Mouse (Mus musculus) left cerebral cortex, postnatal 14 days (tissue): ENCODE data around the gene Bcor. TPM values are rescaled to one million over a fixed set of nuclear protein-coding genes. Genes with fewer than 3 reads are reported as not detected.

ENCODE experiments used
- DNase-seq, 2 experiments: peaks; one replicate each; pipeline ENCODE4 v3.0.0; 2021 to 2022; ENCODE audit warnings: low spot score in 2 of 2, mixed read lengths in 1 of 2
- intact Hi-C: fragments of 180-260 bp; cut with DNase I; formaldehyde crosslinking; loops from one replicate; pipeline ENCODE4 v1.15.1; 2025
- total RNA-seq, 2 experiments: library from RNA; stranded (reverse); gene quantifications; 2 replicates each; pipeline ENCODE4 v1.2.3; 2021

The Bcor gene
- total RNA-seq, 2 experiments from 2014 or later = 27.1 to 27.4 TPM

DNA sequence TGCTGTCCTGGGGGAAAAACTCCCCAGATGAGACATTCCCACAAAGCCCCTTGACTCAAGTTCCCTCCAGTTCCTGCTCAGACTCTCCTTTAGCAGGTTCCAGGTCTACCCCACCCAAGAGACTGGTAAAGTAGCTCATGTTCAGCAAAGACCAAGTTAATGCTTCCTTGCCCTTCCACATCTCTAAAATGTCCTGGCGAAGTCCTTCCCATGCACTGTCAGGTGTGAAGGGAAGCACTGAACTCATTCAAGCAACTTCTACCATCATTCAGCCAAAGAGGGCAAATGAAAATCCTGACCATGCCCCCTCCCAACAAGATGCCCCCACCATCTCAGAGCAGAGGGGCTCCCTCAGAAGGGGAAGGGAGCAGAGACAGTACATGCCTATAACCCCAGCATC is 107.5 kb downstream of the Bcor start:
- DNase-seq = no peak
- intact Hi-C loops = no loop called here

GRCm38 (mm10) chrX:12048721-12049120 is 111.4 kb downstream of the Bcor start:
- no peak for DNase-seq
- intact Hi-C loops = no loop called here

GRCm38 (mm10) chrX:12048166-12048565 is 112.0 kb downstream of the Bcor start:
- intact Hi-C loops = no loop called here
- DNase-seq = no peak

- intact Hi-C loops = no loop called here
- peak; percentile 14 to 20 for DNase-seq
Measured at GRCm38 (mm10) chrX:12047223-12047911, 112.8 kb downstream of the Bcor start.

GRCm38 (mm10) chrX:12046676-12047075 is 113.5 kb downstream of the Bcor start:
- intact Hi-C loops = no loop called here
- no peak for DNase-seq

DNA sequence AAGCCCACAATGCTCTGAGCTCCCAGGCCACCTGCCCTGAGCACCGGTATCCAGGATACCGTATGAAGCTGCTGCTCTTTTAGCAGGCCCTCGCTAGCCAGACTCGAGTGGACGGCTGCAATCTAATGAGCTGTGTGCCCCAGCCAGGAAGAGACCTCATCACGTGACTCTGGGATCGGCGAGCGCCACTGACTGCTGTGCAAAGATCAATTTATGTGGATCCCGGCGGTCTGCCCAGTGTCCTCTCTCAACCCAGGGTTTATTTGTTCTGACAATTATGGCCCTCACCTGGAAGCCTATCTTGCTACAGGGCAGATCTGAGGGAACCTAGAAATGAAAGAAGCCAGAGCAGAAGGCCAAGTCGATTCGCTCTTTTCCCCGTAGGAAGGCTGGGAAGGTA is 116.8 kb downstream of the Bcor start:
- no peak for DNase-seq
- intact Hi-C loops = no loop called here

DNA sequence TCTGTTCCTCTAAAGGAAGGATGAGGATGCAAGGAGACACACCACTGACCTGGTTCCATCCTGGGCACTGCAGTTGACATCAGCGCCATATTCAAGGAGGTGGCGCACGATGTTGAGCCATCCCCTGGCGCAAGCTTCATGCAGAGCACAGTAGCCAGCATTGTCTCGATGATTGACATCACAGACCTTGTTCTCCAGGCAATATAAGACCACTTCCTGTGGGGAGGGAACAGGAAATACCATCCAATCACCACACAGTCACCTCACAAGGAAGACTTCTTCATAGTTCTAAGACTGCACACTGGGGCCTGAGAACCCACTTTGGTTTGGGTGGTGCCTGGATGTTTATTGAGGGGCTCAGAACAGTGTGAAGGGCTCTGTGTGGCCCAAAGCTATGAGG is 118.7 kb downstream of the Bcor start:
- DNase-seq = no peak
- intact Hi-C loops = no loop called here

DNA sequence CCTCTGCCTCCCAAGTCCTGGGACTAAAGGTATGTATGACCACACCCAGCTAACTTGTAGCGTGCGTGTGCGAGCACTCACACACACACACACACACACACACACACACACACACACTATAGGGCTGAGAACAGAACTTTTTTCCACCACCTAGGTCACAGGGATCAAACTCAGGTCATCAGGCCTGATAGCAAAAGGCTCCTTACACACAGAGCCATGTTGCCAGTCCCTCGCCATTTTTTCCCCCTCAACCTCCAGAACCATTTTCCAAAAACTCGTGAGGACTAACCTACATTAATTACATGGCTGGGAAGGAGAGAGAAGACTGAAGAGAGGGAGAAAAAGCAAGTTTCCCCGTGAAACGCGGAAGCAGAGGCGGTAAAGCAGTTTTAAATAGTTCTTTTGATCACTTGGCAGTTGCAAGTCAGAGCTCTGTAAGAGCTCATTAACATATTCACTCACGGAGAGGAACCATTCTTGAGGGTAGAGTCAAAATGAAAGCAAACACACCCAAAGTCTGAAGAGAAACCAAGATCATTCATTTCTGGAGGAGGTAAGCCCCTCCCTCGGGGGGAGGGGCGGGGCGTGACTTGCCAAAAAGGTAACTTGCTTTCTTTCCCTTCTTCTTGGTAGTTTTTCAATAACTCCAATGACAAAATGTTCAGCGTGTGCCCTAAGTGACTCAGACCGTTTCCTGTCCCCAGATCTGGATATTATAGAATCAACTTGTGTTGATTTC is 145.3 kb downstream of the Bcor start:
- intact Hi-C loops = no loop called here
- DNase-seq = no peak

GRCm38 (mm10) chrX:12010660-12011059 is 149.5 kb downstream of the Bcor start:
- intact Hi-C loops = no loop called here
- no peak for DNase-seq

DNA sequence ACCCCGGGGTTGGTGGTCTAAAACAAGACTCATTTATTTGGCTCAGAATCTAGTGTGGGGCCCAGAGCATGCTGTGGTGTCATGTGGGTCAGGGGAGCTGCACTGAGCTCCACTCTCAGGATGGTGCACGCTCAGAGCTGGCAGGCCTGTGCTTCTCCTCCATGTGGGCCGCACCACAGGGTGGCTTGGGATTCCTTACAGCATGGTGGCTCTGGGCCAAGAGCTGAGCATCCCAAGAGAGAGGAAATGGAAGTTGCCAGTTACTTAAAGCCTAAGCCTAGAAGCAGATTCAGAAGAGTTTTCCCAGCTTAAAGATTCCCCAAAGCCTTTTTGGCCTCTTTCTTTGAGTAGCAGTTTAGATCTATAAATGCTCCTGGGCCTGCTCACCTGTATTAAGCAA is 151.1 kb downstream of the Bcor start:
- intact Hi-C loops = loop anchor here (10.0 kb wide), 2 partner anchors 146 to 204 kb away; no protein-coding TSS in a partner anchor
- DNase-seq = no peak

- DNase-seq = no peak
- intact Hi-C loops = loop anchor here (10.0 kb wide), 2 partner anchors 147 to 203 kb away; no protein-coding TSS in a partner anchor
Measured at GRCm38 (mm10) chrX:12007832-12008540, 152.2 kb downstream of the Bcor start.

DNA sequence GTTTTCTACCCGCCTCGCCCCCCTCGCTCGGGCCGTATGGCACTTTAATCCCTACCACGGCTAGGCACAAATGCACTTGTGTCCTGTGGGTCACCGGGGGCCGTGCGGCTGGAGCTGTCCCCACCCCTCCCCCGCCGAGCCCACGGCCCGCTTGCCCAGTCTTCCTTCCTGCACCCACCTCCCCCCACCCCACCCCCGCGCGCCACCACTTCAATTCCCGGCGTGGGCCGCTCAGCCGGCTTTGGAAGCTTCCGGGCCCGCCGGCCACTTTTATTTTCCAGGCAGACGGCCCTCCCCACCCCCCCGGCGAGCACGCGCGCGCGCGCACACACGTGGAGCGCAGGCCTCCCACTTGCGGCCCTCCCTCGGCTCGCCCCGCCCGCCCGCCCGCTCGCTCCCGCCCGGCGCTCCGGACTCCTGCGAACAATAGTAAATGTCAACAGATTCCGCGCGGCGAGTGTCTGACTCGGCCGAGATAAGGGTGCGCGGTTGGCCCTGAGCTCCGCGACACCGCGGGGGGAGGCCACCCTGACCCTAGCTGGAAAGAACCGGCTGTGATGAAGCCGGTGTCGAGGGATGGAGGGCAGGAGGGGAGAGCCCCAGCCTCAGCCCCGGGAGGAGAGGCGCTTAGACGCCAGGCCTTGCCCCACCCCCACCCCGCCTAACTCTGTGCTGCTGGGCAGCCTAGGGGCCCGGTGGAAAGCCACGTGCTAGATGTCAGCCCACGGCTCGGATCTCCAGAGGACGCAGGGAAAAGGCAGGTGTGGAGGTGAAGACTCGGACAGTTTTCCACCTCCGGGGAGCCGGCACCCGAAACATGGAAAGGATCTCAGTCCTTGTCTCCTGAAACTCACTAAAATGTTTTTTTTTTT is 153.0 kb downstream of the Bcor start:
- intact Hi-C loops = loop anchor here (10.0 kb wide), 2 partner anchors 148 to 202 kb away; no protein-coding TSS in a partner anchor
- peak in 1 of 2 experiments; percentile 12 for DNase-seq

DNA sequence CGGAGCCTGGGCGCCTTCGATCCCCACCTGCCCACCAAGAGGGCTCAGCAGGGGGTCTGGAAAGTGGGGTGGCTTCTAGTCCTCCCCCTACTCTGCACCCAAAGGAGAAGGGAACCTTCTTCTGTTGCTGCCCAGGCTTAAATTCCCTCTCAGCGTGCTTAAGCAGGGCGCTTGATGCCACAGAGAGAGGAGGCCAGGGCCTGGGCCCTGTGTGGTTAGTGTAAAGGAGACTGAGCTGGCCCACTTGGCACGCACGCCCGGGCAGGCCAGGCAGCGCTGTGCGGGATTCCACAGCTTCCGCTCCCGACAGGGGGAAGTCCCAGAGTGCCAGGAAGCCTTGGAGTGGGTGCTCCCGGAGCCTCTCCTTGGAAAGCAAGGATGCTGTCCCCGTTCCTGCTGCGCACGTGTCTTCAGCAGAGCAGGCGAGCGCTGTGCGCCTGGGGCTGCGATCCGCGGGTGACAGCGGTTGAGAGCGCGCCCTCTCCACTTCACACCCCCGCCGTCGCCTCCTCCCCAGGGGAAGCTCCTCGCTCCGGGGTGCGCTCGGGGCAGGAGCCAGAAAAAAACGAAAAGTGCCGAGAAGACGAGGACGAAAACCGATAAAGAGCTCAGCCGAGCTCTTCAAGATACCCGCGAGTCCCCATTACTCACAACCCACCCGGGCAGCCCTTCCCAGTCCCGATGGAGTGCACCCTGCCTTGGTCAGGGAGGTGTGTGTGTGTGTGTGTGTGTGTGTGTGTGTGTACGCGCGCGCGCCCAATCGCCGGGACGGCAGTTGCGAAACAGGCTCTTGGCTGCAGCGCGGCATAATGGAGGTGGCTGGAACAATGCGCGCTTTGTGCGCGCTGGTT is 153.9 kb downstream of the Bcor start:
- DNase-seq = peak; percentile 58 to 67
- intact Hi-C loops = loop anchor here (10.0 kb wide), 2 partner anchors 149 to 201 kb away; no protein-coding TSS in a partner anchor

GRCm38 (mm10) chrX:12005181-12006030 is 154.7 kb downstream of the Bcor start:
- no peak for DNase-seq
- intact Hi-C loops = loop anchor here (10.0 kb wide), 2 partner anchors 149 to 201 kb away; no protein-coding TSS in a partner anchor

DNA sequence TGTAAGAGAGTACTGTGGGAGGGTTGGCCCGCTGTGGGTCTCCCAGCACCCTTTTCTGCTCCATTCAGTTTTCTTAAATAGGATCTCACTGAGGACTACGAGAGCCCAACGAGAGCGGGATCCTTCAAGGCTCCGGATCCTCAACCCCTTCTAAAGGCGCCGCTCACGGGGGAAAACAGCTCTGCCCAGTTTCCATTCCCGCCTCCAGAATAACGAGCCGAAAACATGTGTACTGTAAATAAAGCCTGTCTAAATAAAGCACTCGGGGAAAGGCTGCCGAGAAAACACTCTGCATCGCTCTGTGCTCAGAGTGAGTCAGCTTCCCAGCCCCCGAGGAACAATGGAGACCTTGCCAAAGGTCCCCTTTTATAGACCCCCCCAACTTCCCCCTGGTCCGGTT is 155.7 kb downstream of the Bcor start:
- peak in 1 of 2 experiments; percentile 13 for DNase-seq
- intact Hi-C loops = loop anchor here (5.0 to 10.0 kb wide), 3 partner anchors 63 to 200 kb away; no protein-coding TSS in a partner anchor

DNA sequence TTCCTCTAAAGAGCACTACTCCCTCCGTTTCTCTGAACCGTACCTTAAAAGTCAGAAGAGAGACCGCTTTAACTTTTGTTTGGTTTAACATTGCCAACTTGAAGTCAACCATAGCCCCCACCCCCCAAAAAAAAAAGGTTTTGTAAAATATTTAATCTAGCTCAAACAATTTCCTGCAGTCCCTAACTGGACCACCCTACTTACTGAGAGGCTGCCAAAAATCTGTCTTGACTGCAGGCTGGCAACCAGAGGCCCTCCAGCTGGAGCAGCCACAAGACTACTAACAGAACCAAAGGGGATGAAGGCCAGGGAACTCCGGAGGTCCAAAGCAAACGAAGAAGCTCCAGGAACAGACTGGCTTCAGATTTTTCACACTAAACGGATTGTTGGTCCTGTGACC is 156.2 kb downstream of the Bcor start:
- DNase-seq = no peak
- intact Hi-C loops = loop anchor here (5.0 to 10.0 kb wide), 3 partner anchors 63 to 199 kb away; no protein-coding TSS in a partner anchor

DNA sequence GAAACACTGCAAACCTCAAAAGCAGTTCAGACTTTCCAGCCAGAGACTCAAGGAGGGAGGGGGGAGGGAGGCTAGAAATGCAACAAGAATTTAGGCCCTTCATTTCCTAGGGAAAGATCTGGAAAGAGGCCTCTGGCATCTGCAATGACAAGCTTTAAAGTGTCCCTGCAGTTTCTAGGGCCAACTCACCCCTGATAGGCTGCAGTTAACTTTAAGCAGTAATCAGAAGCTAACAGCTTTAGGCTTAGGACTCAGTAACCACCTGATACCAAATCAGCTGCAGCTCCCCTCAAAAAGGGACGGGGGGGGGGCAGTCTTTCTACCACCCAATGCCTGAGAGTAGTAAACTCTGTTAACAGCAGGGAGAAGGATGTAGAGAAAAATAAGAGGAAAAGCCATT is 156.6 kb downstream of the Bcor start:
- intact Hi-C loops = loop anchor here (5.0 to 10.0 kb wide), 3 partner anchors 64 to 199 kb away; no protein-coding TSS in a partner anchor
- no peak for DNase-seq
